Mouse (Mus musculus): ENCODE results near the gene Gm20388. TPM values are rescaled to one million over a fixed set of nuclear protein-coding genes. Genes with fewer than 3 reads are reported as not detected.
A peak's percentile ranks its signal among the peaks of the same experiment; 100 is the strongest.

Gm20388 gene
- polyA plus RNA-seq, 1 experiment from 2014 or later, result not detected

DNA sequence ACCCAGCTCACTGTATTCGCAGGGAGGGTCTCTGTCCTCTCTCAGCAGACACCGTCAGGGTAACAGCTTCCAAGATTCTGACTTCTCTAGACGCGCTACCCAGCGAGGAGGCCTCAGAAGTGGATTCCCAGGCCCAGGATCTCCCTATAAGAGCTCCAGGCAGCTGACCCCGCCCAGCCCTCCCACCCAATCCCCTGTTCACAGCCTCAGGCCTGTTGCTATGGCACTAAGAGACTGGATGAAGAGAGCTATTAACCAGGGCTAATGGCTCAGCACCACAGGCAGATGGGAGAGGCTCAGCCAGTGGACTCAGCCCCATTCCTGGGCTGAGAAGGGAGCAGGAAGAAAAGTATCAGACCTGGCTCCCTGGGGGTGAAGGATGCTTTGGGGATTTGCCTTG lies 692.0 kb downstream of the Gm20388 start:
- DNase-seq (ENCODE audit: low spot score) (no peak), ATAC-seq (ENCODE audit: low FRiP score, low TSS enrichment) (no peak)
- 40% methylated on average over 6 of the region's 6 CpGs for WGBS
- no peak overlapping the region for H3K4me3 ChIP-seq (ENCODE audit: low read depth, low read length)
- H3K27me3 ChIP-seq (ENCODE audit: control insufficient read depth, insufficient read depth, low read length), result no peaks in the 10 kb centered on the region
- no peak overlapping the region for H3K4me2 ChIP-seq (replicated peaks; ENCODE audit: low read depth)
- no peaks in the 10 kb centered on the region for H3K36me3 ChIP-seq (ENCODE audit: control insufficient read depth, insufficient read depth, low read length)
- H3K27ac ChIP-seq (replicated peaks), result no peak overlapping the region
- no peaks in the 10 kb centered on the region for H3K9me3 ChIP-seq (ENCODE audit: control insufficient read depth, low read length)
- TF ChIP-seq CTCF (IDR thresholded peaks at IDR 0.05; ENCODE audit: low read depth) (no peak), EP300 (optimal IDR thresholded peaks at IDR 0.05) (no peak)
- peaks cover 3% of the 10 kb centered on the region; the same call in 1 of the 2 replicates for H3K4me1 ChIP-seq (replicated peaks; ENCODE audit: control insufficient read depth, insufficient read depth)
- no peak overlapping the region for H3K9ac ChIP-seq (ENCODE audit: low read length)

GRCm38 (mm10) chr8:120607460-120607859 lies 696.8 kb downstream of the Gm20388 start:
- DNase-seq (ENCODE audit: low spot score), result no peak
- ATAC-seq (ENCODE audit: low FRiP score, low TSS enrichment), result no peak
- TF ChIP-seq CTCF (IDR thresholded peaks at IDR 0.05; ENCODE audit: low read depth), result no peak
- no peak for TF ChIP-seq EP300 (optimal IDR thresholded peaks at IDR 0.05)
- 77% methylated on average over 9 of the region's 9 CpGs for WGBS
- Histone ChIP-seq H3K36me3 (ENCODE audit: control insufficient read depth, insufficient read depth, low read length) (no peaks in the 10 kb centered on the region), H3K4me1 (replicated peaks; ENCODE audit: control insufficient read depth, insufficient read depth) (no peaks in the 10 kb centered on the region), H3K9ac (ENCODE audit: low read length) (no peak overlapping the region), H3K9me3 (ENCODE audit: control insufficient read depth, low read length) (no peaks in the 10 kb centered on the region), H3K4me3 (ENCODE audit: low read depth, low read length) (no peak overlapping the region), H3K27me3 (ENCODE audit: control insufficient read depth, insufficient read depth, low read length) (no peaks in the 10 kb centered on the region), H3K4me2 (replicated peaks; ENCODE audit: low read depth) (no peak overlapping the region), H3K27ac (replicated peaks) (no peak overlapping the region)

GRCm38 (mm10) chr8:120607885-120608284 lies 697.2 kb downstream of the Gm20388 start:
- H3K4me2 ChIP-seq (replicated peaks; ENCODE audit: low read depth), result no peak overlapping the region
- no peak for ATAC-seq (ENCODE audit: low FRiP score, low TSS enrichment)
- 8% methylated on average over 7 of the region's 7 CpGs for WGBS

DNA sequence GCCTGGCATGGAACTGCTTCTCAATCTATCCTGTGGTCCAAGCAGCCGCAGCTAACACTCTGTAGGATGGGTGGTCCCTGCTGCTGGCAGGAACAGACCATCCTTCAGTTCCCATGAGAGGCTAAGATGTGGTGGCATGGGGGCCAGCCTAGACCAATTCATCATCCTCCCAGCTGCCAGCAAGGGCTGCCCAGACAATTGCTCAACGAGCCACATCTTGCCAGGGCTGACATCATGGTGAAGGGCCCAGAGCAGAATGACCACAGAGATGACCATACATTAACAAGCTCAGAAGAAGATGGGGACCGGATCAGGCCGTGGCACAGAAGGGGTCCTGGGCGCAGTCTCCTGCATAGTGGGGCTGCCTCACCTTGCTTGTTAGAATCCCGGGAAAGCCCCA lies 700.2 kb downstream of the Gm20388 start:
- no peaks in the 10 kb centered on the region for H3K9me3 ChIP-seq (ENCODE audit: control insufficient read depth, low read length)
- no peaks in the 10 kb centered on the region for H3K4me1 ChIP-seq (replicated peaks; ENCODE audit: control insufficient read depth, insufficient read depth)
- H3K4me2 ChIP-seq (replicated peaks; ENCODE audit: low read depth), result no peak overlapping the region
- no peak overlapping the region for H3K27ac ChIP-seq (replicated peaks)
- no peaks in the 10 kb centered on the region for H3K27me3 ChIP-seq (ENCODE audit: control insufficient read depth, insufficient read depth, low read length)
- no peak for TF ChIP-seq CTCF (IDR thresholded peaks at IDR 0.05; ENCODE audit: low read depth)
- H3K4me3 ChIP-seq (ENCODE audit: low read depth, low read length), result no peak overlapping the region
- no peak overlapping the region for H3K9ac ChIP-seq (ENCODE audit: low read length)
- no peaks in the 10 kb centered on the region for H3K36me3 ChIP-seq (ENCODE audit: control insufficient read depth, insufficient read depth, low read length)
- DNase-seq (ENCODE audit: low spot score) (no peak), ATAC-seq (ENCODE audit: low FRiP score, low TSS enrichment) (no peak)
- 75% methylated on average over 6 of the region's 6 CpGs for WGBS

More at GRCm38 (mm10) chr8:120607885-120608284, 697.2 kb downstream of the Gm20388 start:
- H3K9me3 ChIP-seq (ENCODE audit: control insufficient read depth, low read length), result no peaks in the 10 kb centered on the region
- peak; percentile 77 for DNase-seq (ENCODE audit: low spot score)
- no peak overlapping the region for H3K27ac ChIP-seq (replicated peaks)
- H3K4me1 ChIP-seq (replicated peaks; ENCODE audit: control insufficient read depth, insufficient read depth), result no peaks in the 10 kb centered on the region
- H3K4me3 ChIP-seq (ENCODE audit: low read depth, low read length), result no peak overlapping the region
- no peaks in the 10 kb centered on the region for H3K36me3 ChIP-seq (ENCODE audit: control insufficient read depth, insufficient read depth, low read length)
- TF ChIP-seq CTCF (IDR thresholded peaks at IDR 0.05; ENCODE audit: low read depth), result peak; percentile 92
- TF ChIP-seq EP300 (optimal IDR thresholded peaks at IDR 0.05), result no peak
- H3K27me3 ChIP-seq (ENCODE audit: control insufficient read depth, insufficient read depth, low read length), result no peaks in the 10 kb centered on the region
- no peak overlapping the region for H3K9ac ChIP-seq (ENCODE audit: low read length)

GRCm38 (mm10) chr8:120614491-120614890 lies 703.9 kb downstream of the Gm20388 start:
- H3K9me3 ChIP-seq (ENCODE audit: control insufficient read depth, low read length), result no peaks in the 10 kb centered on the region
- DNase-seq (ENCODE audit: low spot score) (no peak), ATAC-seq (ENCODE audit: low FRiP score, low TSS enrichment) (no peak)
- no peak overlapping the region for H3K27ac ChIP-seq (replicated peaks)
- H3K4me2 ChIP-seq (replicated peaks; ENCODE audit: low read depth), result no peak overlapping the region
- H3K4me3 ChIP-seq (ENCODE audit: low read depth, low read length), result no peak overlapping the region
- TF ChIP-seq EP300 (optimal IDR thresholded peaks at IDR 0.05) (no peak), CTCF (IDR thresholded peaks at IDR 0.05; ENCODE audit: low read depth) (peak; percentile 14; the same call in 1 of the 2 replicates)
- 84% methylated on average over 3 of the region's 3 CpGs for WGBS
- no peaks in the 10 kb centered on the region for H3K36me3 ChIP-seq (ENCODE audit: control insufficient read depth, insufficient read depth, low read length)
- H3K4me1 ChIP-seq (replicated peaks; ENCODE audit: control insufficient read depth, insufficient read depth), result no peaks in the 10 kb centered on the region
- H3K9ac ChIP-seq (ENCODE audit: low read length), result no peak overlapping the region
- no peaks in the 10 kb centered on the region for H3K27me3 ChIP-seq (ENCODE audit: control insufficient read depth, insufficient read depth, low read length)

DNA sequence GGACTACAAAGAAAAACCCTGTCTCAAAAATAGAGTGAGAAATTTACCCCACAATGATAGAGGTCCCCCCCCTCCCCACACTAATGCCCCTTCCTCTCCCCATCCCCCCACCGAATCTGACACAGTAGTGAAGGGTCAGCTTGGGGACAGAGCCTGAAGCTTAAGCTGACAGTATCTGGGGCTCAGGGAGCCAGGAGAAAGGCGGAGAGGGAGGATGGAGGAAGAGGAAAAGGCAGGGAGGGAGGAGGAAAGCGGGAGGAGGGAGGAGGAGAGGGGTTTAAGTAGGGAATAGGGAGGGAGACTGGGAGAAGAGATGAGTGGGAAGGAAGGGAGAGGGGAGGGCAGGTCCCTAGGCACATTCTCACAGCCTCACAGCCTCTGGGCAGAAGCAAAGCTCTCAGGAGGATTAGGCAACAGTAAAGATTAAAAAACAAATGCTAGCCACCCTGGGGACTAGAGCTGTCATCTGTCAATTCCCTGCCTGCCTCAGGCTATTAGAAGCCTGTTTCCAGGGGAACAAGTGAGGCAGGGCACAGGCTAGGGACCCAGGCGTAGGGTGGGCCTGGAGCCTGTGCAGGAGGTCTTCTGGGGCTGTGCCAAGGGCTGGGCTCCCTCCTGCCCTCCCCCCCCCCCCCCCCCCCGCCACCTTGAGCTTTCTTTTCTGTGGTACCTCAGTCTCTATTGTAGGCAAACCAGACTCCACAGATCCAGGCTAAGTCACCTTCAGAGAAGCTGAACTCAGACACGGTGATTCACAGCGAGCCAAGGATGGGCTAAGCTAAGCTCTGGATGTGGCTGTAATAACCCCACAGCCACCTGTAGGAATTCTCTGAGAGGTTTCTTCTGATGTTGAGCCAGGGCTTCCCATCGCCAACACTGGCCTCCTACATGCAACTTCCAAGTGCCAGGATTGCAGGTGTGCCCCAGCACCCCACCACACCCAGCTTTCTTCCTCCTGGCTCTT lies 706.3 kb downstream of the Gm20388 start:
- 0 out of 2 replicates have a peak, but pooled peaks have one; percentile 13 for ATAC-seq (ENCODE audit: low FRiP score, low TSS enrichment)
- DNase-seq (ENCODE audit: low spot score), result no peak
- H3K27ac ChIP-seq (replicated peaks), result no peak overlapping the region
- H3K9me3 ChIP-seq (ENCODE audit: control insufficient read depth, low read length), result no peaks in the 10 kb centered on the region
- WGBS, result 52% methylated on average over 7 of the region's 8 CpGs
- no peak overlapping the region for H3K4me2 ChIP-seq (replicated peaks; ENCODE audit: low read depth)
- no peaks in the 10 kb centered on the region for H3K4me1 ChIP-seq (replicated peaks; ENCODE audit: control insufficient read depth, insufficient read depth)
- H3K27me3 ChIP-seq (ENCODE audit: control insufficient read depth, insufficient read depth, low read length), result no peaks in the 10 kb centered on the region
- H3K4me3 ChIP-seq (ENCODE audit: low read depth, low read length), result no peak overlapping the region
- TF ChIP-seq EP300 (optimal IDR thresholded peaks at IDR 0.05) (no peak), CTCF (IDR thresholded peaks at IDR 0.05; ENCODE audit: low read depth) (no peak)
- no peaks in the 10 kb centered on the region for H3K36me3 ChIP-seq (ENCODE audit: control insufficient read depth, insufficient read depth, low read length)
- H3K9ac ChIP-seq (ENCODE audit: low read length), result no peak overlapping the region; the same call in 1 of the 2 replicates
